Mouse (Mus musculus) E14TG2a.4 (cell line): Measurements from ENCODE around the gene Poln.

Source experiments
- CTCF ChIP-seq: conservative IDR thresholded peaks from 2 replicates; pipeline ENCODE4 v1.5.1; 2014; ENCODE audit warnings: low read length
- NANOG ChIP-seq: IDR thresholded peaks from 2 replicates; pipeline ENCODE4 v1.6.1; 2014; ENCODE audit warnings: borderline replicate concordance, low read length, mixed read lengths
- POU5F1 ChIP-seq: IDR thresholded peaks from 2 replicates; pipeline ENCODE4 v1.6.1; 2014; ENCODE audit warnings: low read length, borderline replicate concordance

DNA sequence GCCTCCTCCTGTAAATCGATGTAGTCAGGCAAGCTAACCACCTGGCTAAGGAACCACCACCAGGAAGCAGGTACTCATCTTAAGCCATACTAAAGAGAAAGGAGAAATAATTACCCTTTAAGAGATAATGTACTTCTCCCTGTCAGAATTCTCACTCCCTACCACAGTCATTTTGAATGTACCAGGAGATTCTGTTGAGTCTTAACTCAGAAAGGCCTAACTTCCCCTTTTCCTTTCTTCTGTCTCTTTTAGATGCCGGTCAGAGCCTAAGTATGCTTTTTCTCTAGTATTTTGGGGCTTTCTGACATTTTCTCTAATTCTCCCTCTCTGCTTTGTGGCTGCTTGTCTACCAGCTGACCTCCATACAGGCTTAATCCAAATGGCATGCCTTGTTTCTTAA is 76.2 kb downstream of the Poln start:
- no peak for TF ChIP-seq CTCF
- TF ChIP-seq NANOG = no peak
- TF ChIP-seq POU5F1 = no peak
